Mouse (Mus musculus) liver, embryonic 14.5 days (tissue): ENCODE measurements around the gene Apobec3. TPM values are rescaled to one million over a fixed set of nuclear protein-coding genes. Genes with fewer than 3 reads are reported as not detected.

Source experiments
- ATAC-seq: fragments of 200-750 bp; cut with Nextera tagmentation; 2 replicates; pipeline ENCODE4 v1.8.0; 2017; ENCODE audit warnings: moderate number of reproducible peaks, mild to moderate bottlenecking, moderate library complexity; ENCODE audit not compliant: insufficient read depth
- DNase-seq, 3 experiments: peaks; one replicate each; pipeline ENCODE4 v3.0.0-alpha.2; 2012 to 2013; ENCODE audit warnings: low read depth in 3 of 3, low spot score in 3 of 3
- H3K27ac ChIP-seq: fragments of 300-500 bp; sonication (generic); 2 replicates; pipeline ENCODE4 v1.5.1; 2014; ENCODE audit warnings: moderate library complexity, mild to moderate bottlenecking, control low read depth, inconsistent platforms
- H3K27me3 ChIP-seq: fragments of 300-500 bp; sonication (generic); 2 replicates; pipeline ENCODE4 v1.6.1; 2014; ENCODE audit warnings: mild to moderate bottlenecking, low read length, moderate library complexity; ENCODE audit not compliant: control insufficient read depth, insufficient read depth
- H3K36me3 ChIP-seq: fragments of 300-500 bp; sonication (generic); replicated peaks from 2 replicates; pipeline ENCODE4 v1.6.1; 2014; ENCODE audit warnings: low read depth; ENCODE audit not compliant: control insufficient read depth, insufficient read depth
- H3K4me1 ChIP-seq, 2 experiments: fragments of 200-500 bp in 1 of 2; fragments of 300-500 bp in 1 of 2; sonication (generic) in 1 of 2; replicated peaks; 2 replicates each; pipeline ENCODE4 v1.6.1; 2012 to 2014; ENCODE audit warnings: antibody characterized with exemption in 1 of 2, inconsistent platforms in 1 of 2, low read length in 1 of 2; ENCODE audit not compliant: control insufficient read depth in 2 of 2, insufficient read depth in 2 of 2
- H3K4me2 ChIP-seq: fragments of 300-500 bp; sonication (generic); 2 replicates; pipeline ENCODE4 v1.6.1; 2014; ENCODE audit warnings: low read depth, mild to moderate bottlenecking, control low read depth, moderate library complexity
- H3K4me3 ChIP-seq, 2 experiments: fragments of 200-500 bp in 1 of 2; fragments of 300-500 bp in 1 of 2; sonication (generic) in 1 of 2; 2 replicates each; pipeline ENCODE4 v1.5.1; 2012 to 2014; ENCODE audit warnings: low read depth in 2 of 2, low read length in 2 of 2, mild to moderate bottlenecking in 2 of 2, control low read depth in 1 of 2, inconsistent platforms in 1 of 2, moderate library complexity in 1 of 2; ENCODE audit not compliant: insufficient read depth in 1 of 2
- H3K9ac ChIP-seq: fragments of 300-500 bp; sonication (generic); replicated peaks from 2 replicates; pipeline ENCODE4 v1.6.1; 2014; ENCODE audit warnings: mild to moderate bottlenecking, control low read depth, moderate library complexity
- H3K9me3 ChIP-seq: fragments of 300-500 bp; sonication (generic); 2 replicates; pipeline ENCODE4 v1.6.1; 2016; ENCODE audit warnings: low read length, mixed read lengths; ENCODE audit not compliant: control insufficient read depth
- CTCF ChIP-seq: IDR thresholded peaks from 2 replicates; pipeline ENCODE4 v1.5.1; 2016; ENCODE audit warnings: antibody characterized with exemption, low read depth, control low read depth
- EP300 ChIP-seq: IDR thresholded peaks from 2 replicates; pipeline ENCODE4 v1.6.1; 2016; ENCODE audit warnings: antibody characterized with exemption, low read depth
- WGBS: fragments of 180-500 bp; shearing (Covaris S2); extraction: QIAGEN DNeasy Blood & Tissue Kit; methylation state at CpG from one replicate; pipeline ENCODE4 v1.1.7; 2014; ENCODE audit not compliant: insufficient replicate concordance; 5-methylcytosine and 5-hydroxymethylcytosine counted together
- polyA plus RNA-seq, 2 experiments: library from polyadenylated mRNA; depleted of rRNA in 1 of 2; stranded (reverse) in 1 of 2; unstranded in 1 of 2; fragments of >200 nt; fragmentation: Nextera tagmentation in 1 of 2; extraction: Ambion mirVana in 1 of 2; gene quantifications; 2 replicates each; pipeline versions ENCODE4 v1.2.1 to v1.2.3; 2012 to 2014

The Apobec3 gene
- polyA plus RNA-seq, 2 experiments = 29.8 to 34.3 TPM

DNA sequence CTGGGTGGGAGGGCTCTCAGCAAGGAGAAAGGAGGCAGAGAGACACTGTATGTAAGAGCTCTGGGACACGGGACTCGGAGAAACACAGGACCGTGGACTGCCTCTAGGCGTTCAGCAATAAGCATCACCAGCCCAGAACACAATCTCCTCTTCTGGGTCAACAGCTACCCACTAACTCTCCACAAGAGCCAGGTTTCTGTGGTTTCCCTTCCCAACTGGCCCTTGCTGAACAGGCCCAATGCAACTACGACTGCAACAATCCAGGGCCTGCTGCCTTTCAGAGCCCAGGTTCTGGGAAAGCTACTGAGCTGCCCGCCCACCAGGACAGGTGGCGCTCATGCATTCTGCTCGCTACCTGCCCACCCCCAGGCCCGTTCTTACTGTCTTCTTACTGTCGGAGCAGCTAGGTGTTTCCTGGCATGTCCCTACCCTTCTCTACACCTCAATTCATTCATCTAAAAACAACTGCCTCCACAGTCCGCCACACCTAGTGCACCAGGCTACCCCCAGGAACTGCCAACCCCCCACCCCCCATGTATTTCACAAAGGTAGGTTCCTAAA is 35.5 kb downstream of the Apobec3 start:
- Histone ChIP-seq H3K36me3 (no peaks in the 10 kb centered on the region), H3K27ac (peak overlapping the region; percentile 97), H3K9me3 (no peaks in the 10 kb centered on the region), H3K27me3 (no peaks in the 10 kb centered on the region), H3K4me2 (peak overlapping the region; percentile 96), H3K4me1 (peaks cover 21 to 24% of the 10 kb centered on the region in 2 experiments), H3K9ac (peak overlapping the region; percentile 84), H3K4me3 (peak overlapping the region; percentile 45 to 63)
- TF ChIP-seq CTCF (no peak), EP300 (no peak)
- ATAC-seq (no peak), DNase-seq (no peak)
- WGBS = 66% methylated on average over 11 of the region's 11 CpGs

DNA sequence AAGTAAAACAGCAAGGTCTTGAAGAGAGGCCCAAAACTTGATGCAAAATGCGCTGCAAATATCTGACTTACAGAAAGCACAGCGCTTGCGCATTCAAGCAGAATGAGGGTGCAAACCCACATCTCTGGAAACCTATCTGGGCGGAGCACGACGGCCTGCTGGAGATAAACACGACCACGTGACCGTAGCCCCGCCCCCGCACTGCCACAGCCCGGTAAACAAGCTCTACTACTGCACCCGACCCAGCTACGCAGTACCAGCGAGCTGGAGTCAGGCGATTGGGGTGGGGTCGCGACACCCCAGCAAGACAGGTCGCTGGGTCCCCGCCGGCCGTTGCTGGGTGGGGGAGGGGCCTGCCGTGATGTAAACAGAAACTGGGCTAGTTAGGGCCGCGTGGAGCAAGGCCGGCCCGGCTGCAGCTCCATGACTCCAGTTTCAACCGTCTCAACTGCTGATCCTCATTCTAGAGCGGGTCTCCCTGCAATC is 36.2 kb downstream of the Apobec3 start:
- H3K9ac ChIP-seq = peak overlapping the region; percentile 84

GRCm38 (mm10) chr15:79928316-79928715 is 36.9 kb downstream of the Apobec3 start:
- peak overlapping the region; percentile 84 for H3K9ac ChIP-seq
- H3K9me3 ChIP-seq = no peaks in the 10 kb centered on the region
- ATAC-seq (no peak), DNase-seq (no peak)
- WGBS = 78% methylated on average over 3 of the region's 3 CpGs
- no peaks in the 10 kb centered on the region for H3K36me3 ChIP-seq
- peak overlapping the region; percentile 96 for H3K4me2 ChIP-seq
- H3K27me3 ChIP-seq = peaks cover 13% of the 10 kb centered on the region
- peak overlapping the region; percentile 55 to 63 for H3K4me3 ChIP-seq
- peak overlapping the region; percentile 97 for H3K27ac ChIP-seq
- TF ChIP-seq EP300 (no peak), CTCF (no peak)
- peaks cover 27 to 28% of the 10 kb centered on the region in 2 experiments for H3K4me1 ChIP-seq

More for the DNA sequence above, 36.2 kb downstream of the Apobec3 start:
- H3K4me3 ChIP-seq = peak overlapping the region; percentile 55 to 63
- peak overlapping the region; percentile 96 for H3K4me2 ChIP-seq
- H3K9me3 ChIP-seq = no peaks in the 10 kb centered on the region
- no peaks in the 10 kb centered on the region for H3K36me3 ChIP-seq
- ATAC-seq = peak; percentile 90
- 0% methylated on average over 29 of the region's 29 CpGs for WGBS
- peak overlapping the region; percentile 97 for H3K27ac ChIP-seq
- H3K27me3 ChIP-seq = peaks cover 6% of the 10 kb centered on the region
- TF ChIP-seq CTCF (no peak), EP300 (peak; percentile 85)
- peaks cover 24 to 28% of the 10 kb centered on the region in 2 experiments for H3K4me1 ChIP-seq
- peak; percentile 94 to 96 (median 95) for DNase-seq

DNA sequence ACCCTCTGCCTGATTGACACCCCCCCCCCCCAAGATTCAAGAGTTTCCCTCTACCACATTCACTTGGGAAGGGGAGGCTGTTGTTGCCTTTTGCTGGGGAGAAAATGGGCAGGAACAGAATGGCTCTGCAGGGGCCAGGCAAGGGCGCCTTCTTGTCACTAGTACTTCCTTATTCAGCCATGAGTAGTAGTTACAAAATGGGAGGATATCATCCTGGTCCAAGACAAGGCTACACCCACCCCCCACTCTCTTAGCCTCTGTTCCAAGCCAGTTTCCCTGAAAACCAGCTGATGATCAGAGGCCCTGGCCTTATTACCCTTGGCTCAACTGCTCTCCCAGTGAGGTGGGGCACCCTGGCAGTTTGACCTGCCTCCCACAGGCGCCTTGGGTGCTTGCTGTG is 37.3 kb downstream of the Apobec3 start:
- TF ChIP-seq EP300 (no peak), CTCF (no peak)
- Histone ChIP-seq H3K27ac (peak overlapping the region; percentile 97), H3K4me3 (peak overlapping the region in 1 of 2 experiments; percentile 63; a peak in 2 of 4 replicates), H3K4me1 (peaks cover 27 to 28% of the 10 kb centered on the region in 2 experiments), H3K27me3 (peaks cover 17% of the 10 kb centered on the region), H3K36me3 (no peaks in the 10 kb centered on the region), H3K9ac (peak overlapping the region; percentile 84), H3K4me2 (peak overlapping the region; percentile 96), H3K9me3 (no peaks in the 10 kb centered on the region)
- no peak for ATAC-seq
- WGBS = 53% methylated on average over 2 of the region's 2 CpGs
- DNase-seq = no peak

- peaks cover 27% of the 10 kb centered on the region for H3K27me3 ChIP-seq
- WGBS = 80% methylated on average over 3 of the region's 3 CpGs
- no peak for ATAC-seq
- TF ChIP-seq CTCF (no peak), EP300 (no peak)
- no peak overlapping the region for H3K9ac ChIP-seq
- H3K4me2 ChIP-seq = no peak overlapping the region
- DNase-seq = no peak
- H3K27ac ChIP-seq = no peak overlapping the region
- H3K4me3 ChIP-seq = no peak overlapping the region
- no peaks in the 10 kb centered on the region for H3K36me3 ChIP-seq
- H3K4me1 ChIP-seq = peaks cover 27 to 28% of the 10 kb centered on the region in 2 experiments
- H3K9me3 ChIP-seq = no peaks in the 10 kb centered on the region
Measured at GRCm38 (mm10) chr15:79929734-79930133, 38.3 kb downstream of the Apobec3 start.
